Mouse (Mus musculus): ENCODE results near the gene Zfp740. TPM values are rescaled to one million over a fixed set of nuclear protein-coding genes. Genes with fewer than 3 reads are reported as not detected.

The Zfp740 gene
- polyA plus RNA-seq, 1 experiment from 2014 or later: 64.1 TPM

GRCm38 (mm10) chr15:102247252-102248130 lies 44.4 kb downstream of the Zfp740 start:
- Histone ChIP-seq H3K9ac (peak overlapping the region; percentile 62), H3K9me3 (ENCODE audit: low read depth, low read length) (no peaks in the 10 kb centered on the region), H3K36me3 (ENCODE audit: insufficient read depth) (peaks cover 27% of the 10 kb centered on the region; the same call in 1 of the 2 replicates), H3K27ac (ENCODE audit: low read depth) (peak overlapping the region; percentile 99), H3K4me2 (peak overlapping the region; percentile 81), H3K4me3 (ENCODE audit: low read depth, low read length) (peak overlapping the region; percentile 51), H3K4me1 (ENCODE audit: insufficient read depth) (peaks cover 41% of the 10 kb centered on the region), H3K27me3 (ENCODE audit: insufficient read depth, low read length) (no peaks in the 10 kb centered on the region)
- DNase-seq (peak; percentile 85), ATAC-seq (ENCODE audit: insufficient read depth) (peak; percentile 50)
- under 1% methylated on average over 64 of the region's 65 CpGs for WGBS
- no peak for TF ChIP-seq CTCF (IDR thresholded peaks at IDR 0.05; ENCODE audit: low read depth)

- peaks cover 26% of the 10 kb centered on the region; the same call in 1 of the 2 replicates for H3K36me3 ChIP-seq (ENCODE audit: insufficient read depth)
- no peaks in the 10 kb centered on the region for H3K27me3 ChIP-seq (ENCODE audit: insufficient read depth, low read length)
- no peak for ATAC-seq (ENCODE audit: insufficient read depth)
- TF ChIP-seq CTCF (IDR thresholded peaks at IDR 0.05; ENCODE audit: low read depth): no peak
- peak overlapping the region; percentile 62 for H3K9ac ChIP-seq
- 12% methylated on average over 8 of the region's 8 CpGs for WGBS
- DNase-seq: peak; percentile 62
- H3K9me3 ChIP-seq (ENCODE audit: low read depth, low read length): no peaks in the 10 kb centered on the region
- H3K4me3 ChIP-seq (ENCODE audit: low read depth, low read length): peak overlapping the region; percentile 51
- H3K4me2 ChIP-seq: peak overlapping the region; percentile 81
- peak overlapping the region; percentile 99 for H3K27ac ChIP-seq (ENCODE audit: low read depth)
- peaks cover 34% of the 10 kb centered on the region for H3K4me1 ChIP-seq (ENCODE audit: insufficient read depth)
These were observed 45.2 kb downstream of the Zfp740 start for GRCm38 (mm10) chr15:102248131-102248811.

GRCm38 (mm10) chr15:102248812-102249191 lies 45.8 kb downstream of the Zfp740 start:
- Histone ChIP-seq H3K4me1 (ENCODE audit: insufficient read depth) (peaks cover 29% of the 10 kb centered on the region), H3K27ac (ENCODE audit: low read depth) (peak overlapping the region; percentile 99), H3K4me3 (ENCODE audit: low read depth, low read length) (peak overlapping the region; percentile 51; the same call in 1 of the 2 replicates), H3K9ac (no peak overlapping the region), H3K4me2 (peak overlapping the region; percentile 81), H3K27me3 (ENCODE audit: insufficient read depth, low read length) (no peaks in the 10 kb centered on the region), H3K9me3 (ENCODE audit: low read depth, low read length) (no peaks in the 10 kb centered on the region), H3K36me3 (ENCODE audit: insufficient read depth) (peaks cover 29% of the 10 kb centered on the region; the same call in 1 of the 2 replicates)
- no peak for TF ChIP-seq CTCF (IDR thresholded peaks at IDR 0.05; ENCODE audit: low read depth)
- ATAC-seq (ENCODE audit: insufficient read depth) (no peak), DNase-seq (peak; percentile 73)
- 5% methylated on average over 3 of the region's 3 CpGs for WGBS

GRCm38 (mm10) chr15:102249251-102249691 lies 46.2 kb downstream of the Zfp740 start:
- Histone ChIP-seq H3K36me3 (ENCODE audit: insufficient read depth) (peaks cover 29% of the 10 kb centered on the region; the same call in 1 of the 2 replicates), H3K9ac (peak overlapping the region; percentile 33), H3K4me3 (ENCODE audit: low read depth, low read length) (peak overlapping the region; percentile 19), H3K27me3 (ENCODE audit: insufficient read depth, low read length) (no peaks in the 10 kb centered on the region), H3K27ac (ENCODE audit: low read depth) (peak overlapping the region; percentile 99), H3K4me2 (peak overlapping the region; percentile 81), H3K9me3 (ENCODE audit: low read depth, low read length) (no peaks in the 10 kb centered on the region), H3K4me1 (ENCODE audit: insufficient read depth) (peaks cover 24% of the 10 kb centered on the region)
- TF ChIP-seq CTCF (IDR thresholded peaks at IDR 0.05; ENCODE audit: low read depth): no peak
- DNase-seq (peak; percentile 81), ATAC-seq (ENCODE audit: insufficient read depth) (no peak)
- WGBS: 3% methylated on average over 10 of the region's 13 CpGs

- DNase-seq: peak; percentile 21
- Histone ChIP-seq H3K4me3 (ENCODE audit: low read depth, low read length) (peak overlapping the region; percentile 19; the same call in 1 of the 2 replicates), H3K27ac (ENCODE audit: low read depth) (peak overlapping the region; percentile 99), H3K4me2 (peak overlapping the region; percentile 81), H3K27me3 (ENCODE audit: insufficient read depth, low read length) (no peaks in the 10 kb centered on the region), H3K4me1 (ENCODE audit: insufficient read depth) (peaks cover 25% of the 10 kb centered on the region), H3K9ac (peak overlapping the region; percentile 33), H3K36me3 (ENCODE audit: insufficient read depth) (peaks cover 29% of the 10 kb centered on the region; the same call in 1 of the 2 replicates), H3K9me3 (ENCODE audit: low read depth, low read length) (no peaks in the 10 kb centered on the region)
- TF ChIP-seq CTCF (IDR thresholded peaks at IDR 0.05; ENCODE audit: low read depth): no peak
- ATAC-seq (ENCODE audit: insufficient read depth): no peak
- 36% methylated on average over 9 of the region's 9 CpGs for WGBS
These were observed 46.9 kb downstream of the Zfp740 start for GRCm38 (mm10) chr15:102249967-102250366.

- H3K4me1 ChIP-seq (ENCODE audit: insufficient read depth): peaks cover 26% of the 10 kb centered on the region
These were observed 47.5 kb downstream of the Zfp740 start for GRCm38 (mm10) chr15:102250521-102250920.

More at GRCm38 (mm10) chr15:102250521-102250920, 47.5 kb downstream of the Zfp740 start:
- ATAC-seq (ENCODE audit: insufficient read depth) (no peak), DNase-seq (no peak)
- Histone ChIP-seq H3K4me3 (ENCODE audit: low read depth, low read length) (no peak overlapping the region), H3K9ac (no peak overlapping the region), H3K9me3 (ENCODE audit: low read depth, low read length) (no peaks in the 10 kb centered on the region), H3K27ac (ENCODE audit: low read depth) (peak overlapping the region; percentile 99; the same call in 1 of the 2 replicates), H3K4me2 (peak overlapping the region; percentile 81; the same call in 1 of the 2 replicates), H3K36me3 (ENCODE audit: insufficient read depth) (peaks cover 29% of the 10 kb centered on the region; the same call in 1 of the 2 replicates), H3K27me3 (ENCODE audit: insufficient read depth, low read length) (no peaks in the 10 kb centered on the region)
- 55% methylated on average over 5 of the region's 5 CpGs for WGBS
- TF ChIP-seq CTCF (IDR thresholded peaks at IDR 0.05; ENCODE audit: low read depth): no peak

All from lung, embryonic 14.5 days (tissue).